Mouse (Mus musculus) myocyte (in vitro differentiated cells): ENCODE results near the gene Tmem171.

ENCODE experiments used
- CEBPB ChIP-seq: IDR thresholded peaks from 2 replicates; pipeline ENCODE4 v1.6.1; 2011; ENCODE audit warnings: mild to moderate bottlenecking, moderate library complexity; ENCODE audit not compliant: poor library complexity, insufficient read depth, severe bottlenecking
- MYOD1 ChIP-seq, 3 experiments: IDR thresholded peaks; one replicate each; pipeline ENCODE4 v1.6.1; 2011; ENCODE audit warnings: control low read depth in 2 of 3, low read depth in 2 of 3, mild to moderate bottlenecking in 2 of 3, moderate library complexity in 1 of 3; ENCODE audit not compliant: insufficient read length in 2 of 3, control insufficient read depth in 1 of 3
- POLR2A ChIP-seq: IDR thresholded peaks from one replicate; pipeline ENCODE4 v1.6.1; 2011; ENCODE audit warnings: low read depth, mild to moderate bottlenecking, control low read depth, moderate library complexity; ENCODE audit not compliant: insufficient read length
- POLR2AphosphoS2 ChIP-seq: IDR thresholded peaks from one replicate; pipeline ENCODE4 v1.6.1; 2011; ENCODE audit warnings: low read depth, control low read depth; ENCODE audit not compliant: insufficient read length
- TCF12 ChIP-seq: IDR thresholded peaks from one replicate; pipeline ENCODE4 v1.6.1; 2011; ENCODE audit warnings: mild to moderate bottlenecking, control low read depth; ENCODE audit not compliant: poor library complexity, insufficient read depth, severe bottlenecking
- TCF3 ChIP-seq: IDR thresholded peaks from one replicate; pipeline ENCODE4 v1.6.1; 2011; ENCODE audit warnings: low read depth, control low read depth; ENCODE audit not compliant: insufficient read length
- USF1 ChIP-seq: IDR thresholded peaks from one replicate; pipeline ENCODE4 v1.6.1; 2011; ENCODE audit warnings: low read depth, mild to moderate bottlenecking, control low read depth, moderate library complexity

DNA sequence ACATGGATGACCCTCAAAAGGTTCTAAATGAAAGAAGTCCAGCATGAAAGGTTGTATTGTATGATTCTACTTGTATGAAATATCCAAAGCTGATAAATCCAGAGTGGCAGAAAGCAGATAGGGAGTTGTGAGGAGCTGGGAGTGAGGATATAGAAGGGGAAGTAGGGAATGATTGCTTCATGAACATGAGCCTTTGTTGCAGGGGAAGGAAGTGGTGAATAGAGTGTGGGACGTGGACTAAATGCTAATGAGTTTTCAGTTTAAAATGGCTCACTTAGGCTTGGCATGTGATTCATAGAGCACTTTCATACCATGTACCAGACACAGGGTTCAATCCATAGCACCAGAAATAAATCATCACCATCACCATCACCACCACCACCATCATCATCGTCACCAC, 11.2 kb downstream of the Tmem171 start:
- no peak for TF ChIP-seq MYOD1 (IDR thresholded peaks at IDR 0.05; ENCODE audit: control insufficient read depth in 1 of 3, insufficient read length in 2 of 3, low read depth in 2 of 3)
- no peak for TF ChIP-seq POLR2AphosphoS2
- no peak for TF ChIP-seq TCF3
- TF ChIP-seq CEBPB: no peak
- TF ChIP-seq POLR2A: no peak
- no peak for TF ChIP-seq TCF12
- TF ChIP-seq USF1: no peak
